Mouse (Mus musculus) kidney, embryonic 14.5 days (tissue): ENCODE measurements around the gene Nme7. TPM values are rescaled to one million over a fixed set of nuclear protein-coding genes. Genes with fewer than 3 reads are reported as not detected.

Experiments
- ATAC-seq: fragments of 200-750 bp; cut with Nextera tagmentation; 2 replicates; pipeline ENCODE4 v1.8.0; 2017; ENCODE audit warnings: moderate number of reproducible peaks, mild to moderate bottlenecking, moderate TSS enrichment, moderate library complexity; ENCODE audit not compliant: low FRiP score, low TSS enrichment
- H3K27ac ChIP-seq: fragments of 300-500 bp; sonication (generic); 2 replicates; pipeline ENCODE4 v1.5.1; 2014; ENCODE audit warnings: low read depth, mild to moderate bottlenecking, low read length, moderate library complexity, mixed read lengths
- H3K27me3 ChIP-seq: fragments of 300-500 bp; sonication (generic); 2 replicates; pipeline ENCODE4 v1.6.1; 2014; ENCODE audit warnings: mild to moderate bottlenecking, low read length; ENCODE audit not compliant: control insufficient read depth, insufficient read depth
- H3K36me3 ChIP-seq: fragments of 300-500 bp; sonication (generic); 2 replicates; pipeline ENCODE4 v1.6.1; 2014; ENCODE audit warnings: low read length, mixed read lengths; ENCODE audit not compliant: control insufficient read depth, insufficient read depth
- H3K4me1 ChIP-seq: fragments of 300-500 bp; sonication (generic); 2 replicates; pipeline ENCODE4 v1.6.1; 2014; ENCODE audit warnings: low read length, mixed read lengths; ENCODE audit not compliant: control insufficient read depth, insufficient read depth
- H3K4me2 ChIP-seq: fragments of 300-500 bp; sonication (generic); replicated peaks from 2 replicates; pipeline ENCODE4 v1.6.1; 2014; ENCODE audit warnings: low read depth, mild to moderate bottlenecking, low read length
- H3K4me3 ChIP-seq: fragments of 300-500 bp; sonication (generic); 2 replicates; pipeline ENCODE4 v1.5.1; 2014; ENCODE audit warnings: mild to moderate bottlenecking, low read length
- H3K9ac ChIP-seq: fragments of 300-500 bp; sonication (generic); 2 replicates; pipeline ENCODE4 v1.6.1; 2014; ENCODE audit warnings: low read depth, mild to moderate bottlenecking, low read length, moderate library complexity
- H3K9me3 ChIP-seq: fragments of 300-500 bp; sonication (generic); 2 replicates; pipeline ENCODE4 v1.6.1; 2016; ENCODE audit warnings: low read length; ENCODE audit not compliant: control insufficient read depth
- WGBS: fragments of 180-500 bp; shearing (Covaris S2); extraction: QIAGEN DNeasy Blood & Tissue Kit; methylation state at CpG from one replicate; pipeline ENCODE4 v1.1.7; 2014; 5-methylcytosine and 5-hydroxymethylcytosine counted together
- polyA plus RNA-seq: library from polyadenylated mRNA; unstranded; fragments of >200 nt; fragmentation: Nextera tagmentation; extraction: Ambion mirVana; gene quantifications from 2 replicates; pipeline ENCODE4 v1.2.1, GENCODE M21; 2014

Gene Nme7
- polyA plus RNA-seq, 1 experiment from 2014 or later = 47.9 TPM

GRCm38 (mm10) chr1:164474310-164474709 lies 170.4 kb downstream of the Nme7 start:
- H3K27me3 ChIP-seq = no peaks in the 10 kb centered on the region
- H3K36me3 ChIP-seq = no peaks in the 10 kb centered on the region
- no peak overlapping the region for H3K4me2 ChIP-seq
- no peak overlapping the region for H3K27ac ChIP-seq
- 92% methylated on average over 6 of the region's 6 CpGs for WGBS
- no peak overlapping the region for H3K4me3 ChIP-seq
- no peaks in the 10 kb centered on the region for H3K9me3 ChIP-seq
- no peak overlapping the region for H3K9ac ChIP-seq
- ATAC-seq = no peak
- H3K4me1 ChIP-seq = no peaks in the 10 kb centered on the region

GRCm38 (mm10) chr1:164474778-164475511 lies 171.0 kb downstream of the Nme7 start:
- no peaks in the 10 kb centered on the region for H3K36me3 ChIP-seq
- no peak overlapping the region for H3K4me2 ChIP-seq
- 64% methylated on average over 7 of the region's 7 CpGs for WGBS
- H3K9ac ChIP-seq = no peak overlapping the region
- H3K27ac ChIP-seq = no peak overlapping the region
- H3K4me3 ChIP-seq = no peak overlapping the region
- no peaks in the 10 kb centered on the region for H3K9me3 ChIP-seq
- H3K27me3 ChIP-seq = no peaks in the 10 kb centered on the region
- no peaks in the 10 kb centered on the region for H3K4me1 ChIP-seq
- no peak for ATAC-seq

GRCm38 (mm10) chr1:164475895-164476294 lies 172.0 kb downstream of the Nme7 start:
- no peaks in the 10 kb centered on the region for H3K4me1 ChIP-seq
- H3K4me2 ChIP-seq = no peak overlapping the region
- no peaks in the 10 kb centered on the region for H3K36me3 ChIP-seq
- H3K27me3 ChIP-seq = no peaks in the 10 kb centered on the region
- no peak overlapping the region for H3K4me3 ChIP-seq
- ATAC-seq = no peak
- no peak overlapping the region for H3K27ac ChIP-seq
- H3K9ac ChIP-seq = no peak overlapping the region
- H3K9me3 ChIP-seq = no peaks in the 10 kb centered on the region
- 85% methylated on average over 4 of the region's 4 CpGs for WGBS

GRCm38 (mm10) chr1:164480755-164481644 lies 177.1 kb downstream of the Nme7 start:
- 83% methylated on average over 5 of the region's 5 CpGs for WGBS
- H3K27me3 ChIP-seq = no peaks in the 10 kb centered on the region
- H3K9me3 ChIP-seq = no peaks in the 10 kb centered on the region
- no peak for ATAC-seq
- no peaks in the 10 kb centered on the region for H3K36me3 ChIP-seq
- H3K9ac ChIP-seq = no peak overlapping the region
- H3K4me1 ChIP-seq = no peaks in the 10 kb centered on the region
- H3K4me2 ChIP-seq = no peak overlapping the region
- no peak overlapping the region for H3K4me3 ChIP-seq
- H3K27ac ChIP-seq = no peak overlapping the region

DNA sequence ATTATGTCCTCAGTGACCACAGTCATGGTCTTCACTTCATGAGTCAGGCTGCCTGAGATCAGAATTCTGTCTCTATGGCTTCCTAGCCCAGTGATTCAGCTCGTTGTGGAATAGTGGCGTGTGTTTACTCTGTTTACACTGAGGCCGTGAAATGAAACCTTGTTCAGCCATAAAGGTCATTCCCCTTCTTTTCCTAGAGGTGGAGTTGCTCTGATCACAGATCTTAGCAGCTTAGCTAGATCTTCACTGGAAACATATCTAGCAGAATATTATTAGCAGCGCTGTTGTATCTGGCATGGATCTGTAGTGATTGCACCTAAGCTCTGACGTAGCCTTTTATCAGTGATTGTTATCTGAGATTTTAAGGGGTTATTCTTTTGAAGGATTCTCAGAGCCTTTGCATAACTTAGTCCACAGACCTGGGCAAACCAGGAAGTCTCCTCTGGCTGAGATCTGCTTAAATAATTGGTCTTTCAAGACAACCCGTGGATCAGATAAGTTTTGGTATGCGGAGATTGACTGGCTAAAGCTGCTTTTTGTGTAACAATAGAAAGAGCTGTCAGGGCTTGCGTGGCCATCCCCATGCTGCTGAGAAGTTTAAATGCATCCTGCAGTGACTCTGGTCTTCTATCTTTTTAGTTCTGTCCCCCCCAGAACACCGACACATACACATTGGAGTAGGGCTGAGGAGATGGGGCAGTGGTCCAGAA lies 177.9 kb downstream of the Nme7 start:
- Histone ChIP-seq H3K27ac (no peak overlapping the region), H3K4me1 (no peaks in the 10 kb centered on the region), H3K4me3 (no peak overlapping the region), H3K27me3 (no peaks in the 10 kb centered on the region), H3K4me2 (no peak overlapping the region), H3K36me3 (no peaks in the 10 kb centered on the region), H3K9ac (no peak overlapping the region), H3K9me3 (no peaks in the 10 kb centered on the region)
- ATAC-seq = no peak
- WGBS = 59% methylated on average over 9 of the region's 9 CpGs

GRCm38 (mm10) chr1:164482833-164483232 lies 178.9 kb downstream of the Nme7 start:
- Histone ChIP-seq H3K4me1 (no peaks in the 10 kb centered on the region), H3K27me3 (no peaks in the 10 kb centered on the region), H3K36me3 (no peaks in the 10 kb centered on the region), H3K9me3 (no peaks in the 10 kb centered on the region), H3K4me2 (no peak overlapping the region), H3K9ac (no peak overlapping the region), H3K4me3 (no peak overlapping the region), H3K27ac (no peak overlapping the region)
- 82% methylated on average over 3 of the region's 3 CpGs for WGBS
- no peak for ATAC-seq

DNA sequence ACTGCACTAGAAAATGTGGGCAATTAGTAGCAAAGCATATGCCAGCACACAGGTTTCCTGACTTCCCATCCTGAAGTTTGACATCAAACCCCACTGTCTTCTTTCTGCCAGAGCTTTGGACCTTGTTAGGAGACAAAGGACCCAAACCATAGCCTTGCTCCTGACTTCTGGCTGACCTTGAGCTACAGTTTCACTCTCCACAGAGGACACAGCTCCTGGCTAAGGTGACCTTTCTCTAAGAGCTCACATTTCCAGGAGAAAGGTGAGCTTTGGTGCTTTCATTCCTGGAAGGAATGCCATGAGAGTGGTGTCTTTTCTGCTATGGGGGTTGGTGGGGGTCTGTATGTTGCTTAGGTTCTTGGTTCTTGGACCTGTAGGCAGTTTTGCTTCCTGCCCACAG lies 179.8 kb downstream of the Nme7 start:
- H3K9ac ChIP-seq = no peak overlapping the region
- H3K4me2 ChIP-seq = no peak overlapping the region
- H3K27me3 ChIP-seq = no peaks in the 10 kb centered on the region
- no peaks in the 10 kb centered on the region for H3K4me1 ChIP-seq
- no peaks in the 10 kb centered on the region for H3K36me3 ChIP-seq
- ATAC-seq = no peak
- H3K27ac ChIP-seq = no peak overlapping the region
- no peaks in the 10 kb centered on the region for H3K9me3 ChIP-seq
- H3K4me3 ChIP-seq = no peak overlapping the region
